ENCODE assay signal across 34 mouse cellular contexts in the genomic region with DNA sequence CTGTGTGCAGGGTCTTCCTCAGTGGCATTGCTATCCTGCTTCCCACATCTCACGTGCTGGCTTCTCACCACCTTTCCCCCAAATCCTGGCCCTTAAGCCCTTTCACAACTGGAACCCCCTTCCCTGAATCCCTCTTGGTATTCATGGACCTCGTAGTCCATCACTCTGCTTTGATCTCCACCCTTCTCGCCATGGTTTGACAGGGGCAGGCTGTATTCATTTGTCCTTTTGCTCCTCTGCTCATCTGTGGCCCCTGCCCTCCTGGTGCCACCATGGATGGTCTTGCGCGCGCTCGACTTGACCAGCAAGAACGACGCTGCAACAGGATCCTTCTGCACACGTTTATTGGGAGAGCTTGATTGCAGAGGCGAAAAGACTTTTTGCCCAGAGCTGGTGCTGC. TPM values are rescaled to one million over a fixed set of nuclear protein-coding genes. Genes with fewer than 3 reads are reported as not detected.
"Had no signal": no experiment of that assay in that cellular context is flagged by ENCODE, and none has a peak within 500 bp of the region (broad histone marks: within the 10 kb centered on the region; RNA-seq: fewer than 3 reads in every experiment).

No protein-coding gene starts in this region.

- H3K9me3 ChIP-seq: limb, embryonic 10.5 days; limb, embryonic 12.5 days; limb, embryonic 13.5 days; limb, embryonic 15.5 days; liver, embryonic 12.5 days; liver, embryonic 13.5 days; liver, embryonic 15.5 days; lung, embryonic 15.5 days; midbrain, embryonic 10.5 days; midbrain, embryonic 12.5 days; midbrain, embryonic 13.5 days; midbrain, embryonic 15.5 days had no signal

- H3K36me3 ChIP-seq: limb, embryonic 10.5 days; limb, embryonic 12.5 days; limb, embryonic 13.5 days; limb, embryonic 15.5 days; liver, embryonic 12.5 days; liver, embryonic 13.5 days; liver, embryonic 15.5 days; lung, embryonic 15.5 days; midbrain, embryonic 10.5 days; midbrain, embryonic 12.5 days; midbrain, embryonic 13.5 days; midbrain, embryonic 15.5 days had no signal

- H3K4me3 ChIP-seq: left cerebral cortex, adult 2 months; limb, embryonic 10.5 days; limb, embryonic 12.5 days; limb, embryonic 13.5 days; limb, embryonic 15.5 days; liver, embryonic 12.5 days; liver, embryonic 13.5 days; liver, embryonic 15.5 days; lung, embryonic 15.5 days; midbrain, embryonic 10.5 days; midbrain, embryonic 12.5 days; midbrain, embryonic 13.5 days; midbrain, embryonic 15.5 days; myocyte had no signal

- ATAC-seq: liver, embryonic 12.5 days had no signal

- H3K27ac ChIP-seq: left cerebral cortex, adult 2 months; limb, embryonic 10.5 days; limb, embryonic 12.5 days; limb, embryonic 13.5 days; limb, embryonic 15.5 days; liver, embryonic 12.5 days; liver, embryonic 13.5 days; liver, embryonic 14.5 days; liver, embryonic 15.5 days; lung, embryonic 15.5 days; macrophage; midbrain, embryonic 10.5 days; midbrain, embryonic 12.5 days; midbrain, embryonic 13.5 days; midbrain, embryonic 15.5 days had no signal

- H3K27me3 ChIP-seq: limb, embryonic 12.5 days; limb, embryonic 13.5 days; limb, embryonic 15.5 days; liver, embryonic 12.5 days; liver, embryonic 13.5 days; liver, embryonic 15.5 days; lung, embryonic 15.5 days had no signal

- H3K9ac ChIP-seq: limb, embryonic 12.5 days; limb, embryonic 13.5 days; limb, embryonic 15.5 days; liver, embryonic 12.5 days; liver, embryonic 13.5 days; liver, embryonic 14.5 days; liver, embryonic 15.5 days; liver, postnatal 0 days; lung, embryonic 14.5 days; lung, embryonic 15.5 days; midbrain, embryonic 12.5 days; midbrain, embryonic 13.5 days; midbrain, embryonic 15.5 days had no signal

- H3K4me2 ChIP-seq: limb, embryonic 12.5 days; limb, embryonic 13.5 days; limb, embryonic 15.5 days; liver, embryonic 11.5 days; liver, embryonic 12.5 days; liver, embryonic 13.5 days; liver, embryonic 15.5 days; lung, embryonic 14.5 days; lung, embryonic 15.5 days; midbrain, embryonic 11.5 days; midbrain, embryonic 12.5 days; midbrain, embryonic 13.5 days; midbrain, embryonic 15.5 days had no signal

- DNase-seq: liver; liver, embryonic 13.5 days; lung, adult 2 months; lung, postnatal 36 days had no signal

RNA-seq across cellular contexts. Expression of gene Capn8, which starts 5.3 kb away (rescaled TPM):
- total RNA-seq: left cerebral cortex, adult 2 months; left cerebral cortex, postnatal 10 days; left cerebral cortex, postnatal 25 days; left cerebral cortex, postnatal 36 days; left cerebral cortex, postnatal 4 days; megakaryocyte progenitor cell, adult 5-6 weeks; megakaryocyte-erythroid progenitor cell, adult 5-6 weeks; midbrain, postnatal 0 days; monocyte, adult 5-6 weeks had no signal
- polyA plus RNA-seq: limb, embryonic 10.5 days; limb, embryonic 11.5 days; limb, embryonic 12.5 days; limb, embryonic 13.5 days; limb, embryonic 15.5 days; liver, embryonic 11.5 days; liver, embryonic 12.5 days; liver, embryonic 13.5 days; liver, embryonic 15.5 days; liver, postnatal 0 days; lung, embryonic 14.5 days; lung, embryonic 15.5 days; macrophage; midbrain, embryonic 11.5 days; midbrain, embryonic 13.5 days; midbrain, embryonic 14.5 days; myocyte; neural tube, embryonic 11.5 days had no signal
